Mouse (Mus musculus): ENCODE measurements around the gene Mdh2. TPM values are rescaled to one million over a fixed set of nuclear protein-coding genes. Genes with fewer than 3 reads are reported as not detected.

Gene Mdh2
- 565 TPM for polyA plus RNA-seq (2017; shearing (Covaris generic))

DNA sequence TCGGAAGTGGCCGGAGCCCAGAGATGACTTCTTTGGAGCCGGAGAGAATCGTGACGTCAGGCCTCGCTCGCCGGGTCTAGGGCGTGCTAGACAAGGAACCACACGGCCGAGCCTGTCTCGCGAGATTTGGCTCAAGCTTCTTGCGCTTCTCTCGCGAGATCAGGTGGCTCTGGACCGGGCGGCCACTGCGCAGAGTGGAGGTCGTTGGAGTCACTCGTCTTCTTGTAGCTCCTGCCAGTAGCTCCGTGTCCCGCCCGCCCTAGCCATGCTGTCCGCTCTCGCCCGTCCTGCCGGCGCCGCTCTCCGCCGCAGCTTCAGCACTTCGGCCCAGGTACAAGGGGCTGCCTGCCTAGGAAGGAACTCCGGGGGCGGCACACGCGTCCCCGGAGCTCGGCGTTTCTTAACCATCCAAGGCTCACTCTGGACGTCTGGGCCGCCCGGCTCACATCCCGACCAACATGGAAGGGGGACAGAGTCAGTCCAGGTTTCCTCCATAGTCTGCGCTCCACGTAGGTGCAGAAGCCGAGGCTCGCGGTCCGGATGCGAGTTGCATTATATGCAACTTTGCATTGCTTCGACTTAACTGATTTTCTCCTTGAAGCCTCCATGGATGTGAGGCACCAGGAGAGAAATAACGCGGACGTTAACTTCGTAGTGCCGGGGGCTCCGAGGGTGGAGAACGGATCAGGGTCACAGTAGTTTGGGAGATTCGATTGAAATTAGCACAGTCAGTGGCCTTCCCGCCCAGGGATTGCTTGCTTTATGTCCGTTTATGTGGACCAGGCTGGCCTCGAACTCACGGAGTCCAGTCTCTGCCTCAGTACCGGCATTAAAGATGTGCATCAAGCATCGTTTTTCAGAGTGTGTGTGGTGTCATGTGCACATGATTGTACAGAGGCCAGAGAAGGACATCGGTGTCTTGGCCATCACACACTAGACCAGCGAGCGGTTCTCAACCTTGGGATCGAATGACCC is at the start of gene Mdh2:
Mdh2 (plus strand) TSS at position 10 of the 975 bp plus-strand sequence.

DNA sequence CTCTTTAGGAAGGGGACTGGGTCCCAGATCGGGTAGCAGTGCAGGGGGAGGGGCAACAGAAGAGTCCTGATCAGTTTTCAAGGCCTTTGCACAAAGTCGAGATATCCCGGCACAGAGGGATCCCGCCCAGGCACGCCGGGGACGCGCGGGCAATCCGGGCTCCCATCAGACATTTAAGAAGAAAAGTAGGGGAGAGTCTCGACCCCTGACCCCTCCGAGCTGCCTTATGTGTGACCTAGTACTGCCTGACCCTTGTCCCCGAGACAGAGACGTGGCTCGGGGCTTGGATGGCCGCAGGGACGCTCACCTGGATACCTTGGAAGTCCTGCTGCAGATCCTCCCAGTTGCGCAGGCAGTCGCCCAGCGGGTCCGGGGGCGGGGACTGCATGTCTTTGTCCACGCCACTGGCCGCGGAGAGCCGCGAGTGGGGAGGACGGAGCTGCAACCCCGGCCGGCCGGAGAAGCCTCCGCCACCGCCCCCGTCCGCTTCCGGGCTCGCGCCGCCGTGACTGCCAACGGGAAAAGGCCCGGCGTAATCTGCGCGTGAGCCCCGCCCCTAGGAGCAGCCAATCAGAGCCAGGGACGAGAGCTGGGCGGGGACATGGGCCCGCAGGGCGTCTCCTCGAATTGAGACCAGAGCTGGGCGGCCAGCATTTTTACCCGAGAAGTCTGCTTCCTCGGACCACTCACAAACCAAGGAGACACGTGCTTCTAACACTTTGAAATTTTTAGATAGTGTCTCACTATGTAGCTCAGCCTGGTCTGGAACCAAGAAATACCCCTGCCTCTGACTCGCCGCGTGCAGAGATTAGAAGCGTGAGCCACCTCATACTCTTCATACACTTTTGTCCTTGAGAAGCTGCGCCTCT is 34.3 kb upstream of the Mdh2 start, which contains the start of gene Tmem120a:
Tmem120a (minus strand) TSS at position 708 of the 869 bp plus-strand sequence.

DNA sequence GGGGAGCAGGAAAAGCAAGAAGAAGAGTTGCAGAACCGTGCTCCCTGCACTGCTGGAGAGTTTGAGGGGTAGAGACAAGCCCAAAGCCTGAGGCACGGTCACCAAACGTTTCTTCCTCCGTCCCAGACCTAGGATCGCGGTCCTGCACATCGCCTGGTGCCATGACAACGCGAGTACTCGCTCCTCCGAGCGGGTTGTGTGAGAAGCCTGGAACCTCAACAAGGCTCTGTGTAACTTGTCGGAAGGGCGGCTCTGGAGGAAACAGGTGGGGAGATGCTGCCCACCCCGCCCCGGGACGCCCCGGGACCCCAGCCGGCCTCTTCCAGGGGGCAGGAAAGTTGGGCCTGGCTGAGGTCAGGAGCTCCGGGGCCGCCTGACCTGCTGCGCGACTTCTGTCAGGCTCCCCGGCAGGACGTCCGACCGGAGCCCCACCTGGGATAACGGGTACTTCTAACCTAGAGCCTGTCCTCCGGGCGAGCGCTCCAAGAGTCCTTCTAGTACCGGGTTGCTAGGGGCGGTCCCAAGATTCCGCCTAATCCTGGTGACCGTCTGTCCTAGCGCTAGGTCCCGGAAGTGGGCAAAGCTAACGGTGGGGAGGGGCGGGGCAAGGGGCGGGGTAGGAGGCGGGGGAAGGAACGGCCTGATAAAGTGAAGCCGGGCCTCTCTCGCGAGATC is 347 bp upstream of the Mdh2 start, which contains the start of gene Styxl1:
Styxl1 (minus strand) TSS at position 590 of the 675 bp plus-strand sequence.

DNA sequence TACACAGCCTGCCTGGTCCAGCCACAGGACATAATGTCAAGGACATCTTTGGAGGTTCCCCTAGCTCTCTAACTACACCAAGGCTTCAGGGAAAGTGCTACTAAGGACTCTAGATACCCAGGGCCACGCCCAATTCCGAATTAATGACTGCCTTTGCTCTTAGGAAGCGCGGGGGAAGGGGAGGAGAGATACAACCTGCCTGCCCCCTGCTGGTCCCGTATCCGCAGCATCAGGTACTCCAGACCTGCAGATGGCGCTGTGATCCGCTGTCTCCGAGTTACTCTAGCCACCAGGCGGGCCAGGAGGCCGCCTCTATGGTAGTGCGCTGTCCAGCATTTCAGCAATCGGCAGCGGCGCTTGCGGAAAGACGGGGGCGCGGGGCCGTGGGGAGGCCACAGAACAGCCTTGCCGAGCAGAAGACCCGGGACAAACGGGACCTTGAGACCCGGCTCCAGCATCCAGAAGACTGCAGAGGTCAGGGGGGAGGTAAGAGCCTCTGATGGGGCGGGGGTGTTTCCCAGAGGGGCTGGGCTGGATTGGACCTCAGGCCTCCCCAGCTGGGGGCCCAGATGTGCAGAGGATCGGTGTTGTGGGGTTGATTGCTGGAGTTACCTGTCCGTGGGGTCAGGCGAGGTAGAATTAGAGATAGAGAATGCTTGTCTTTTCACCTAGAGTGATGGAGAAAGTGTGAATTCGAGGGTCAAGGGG is 28.4 kb downstream of the Mdh2 start, which contains the start of gene Srrm3:
Srrm3 (plus strand) TSS at position 336 of the 708 bp plus-strand sequence.

Other genes with a start within 250 kb of the Mdh2 start
- 11.0 TPM for gene Hip1, start 233.4 kb upstream of the Mdh2 start, polyA plus RNA-seq (2017; shearing (Covaris generic))
- not detected for gene Ccl26, start 214.9 kb upstream of the Mdh2 start, polyA plus RNA-seq (2017; shearing (Covaris generic))
- gene Ccl24, start 205.4 kb upstream of the Mdh2 start, polyA plus RNA-seq (2017; shearing (Covaris generic)), result 0.72 TPM
- 43.4 TPM for gene Rhbdd2, start 145.9 kb upstream of the Mdh2 start, polyA plus RNA-seq (2017; shearing (Covaris generic))
- 93.5 TPM for gene Por, start 108.4 kb upstream of the Mdh2 start, polyA plus RNA-seq (2017; shearing (Covaris generic))
- gene Tmem120a, start 34.0 kb upstream of the Mdh2 start, polyA plus RNA-seq (2017; shearing (Covaris generic)), result 72.4 TPM
- gene Styxl1, start 95 bp upstream of the Mdh2 start, polyA plus RNA-seq (2017; shearing (Covaris generic)), result 1.0 TPM
- gene Srrm3, start 28.4 kb downstream of the Mdh2 start, polyA plus RNA-seq (2017; shearing (Covaris generic)), result not detected
- 1.6 TPM for gene Hspb1, start 109.4 kb downstream of the Mdh2 start, polyA plus RNA-seq (2017; shearing (Covaris generic))
- gene Ywhag, start 156.1 kb downstream of the Mdh2 start, polyA plus RNA-seq (2017; shearing (Covaris generic)), result 65.2 TPM
- 1.1 TPM for gene Ssc4d, start 196.1 kb downstream of the Mdh2 start, polyA plus RNA-seq (2017; shearing (Covaris generic))
- not detected for gene Zp3, start 201.6 kb downstream of the Mdh2 start, polyA plus RNA-seq (2017; shearing (Covaris generic))
- 25.0 TPM for gene Dtx2, start 216.3 kb downstream of the Mdh2 start, polyA plus RNA-seq (2017; shearing (Covaris generic))

Data from inflammation-experienced regulatory T-cells, adult 16 weeks (primary cell).